Mouse (Mus musculus) E14TG2a.4 (cell line): ENCODE results near the gene Nosip.

ENCODE experiments used
- CTCF ChIP-seq: conservative IDR thresholded peaks from 2 replicates; pipeline ENCODE4 v1.5.1; 2014; ENCODE audit warnings: low read length
- NANOG ChIP-seq: IDR thresholded peaks from 2 replicates; pipeline ENCODE4 v1.6.1; 2014; ENCODE audit warnings: borderline replicate concordance, low read length, mixed read lengths

GRCm38 (mm10) chr7:45038411-45038810 lies 23.8 kb upstream of the Nosip start:
- TF ChIP-seq CTCF (no peak), NANOG (no peak)
